Mouse (Mus musculus) cerebellum, postnatal 14 days (tissue): ENCODE measurements around the gene Dbp.

ENCODE experiments used
- DNase-seq, 2 experiments: peaks; one replicate each; pipeline ENCODE4 v3.0.0; 2021; ENCODE audit warnings: mixed read lengths in 2 of 2

Dbp gene

GRCm38 (mm10) chr7:45712022-45712757 lies 7.3 kb downstream of the Dbp start:
- DNase-seq: peak; percentile 39 to 69

DNA sequence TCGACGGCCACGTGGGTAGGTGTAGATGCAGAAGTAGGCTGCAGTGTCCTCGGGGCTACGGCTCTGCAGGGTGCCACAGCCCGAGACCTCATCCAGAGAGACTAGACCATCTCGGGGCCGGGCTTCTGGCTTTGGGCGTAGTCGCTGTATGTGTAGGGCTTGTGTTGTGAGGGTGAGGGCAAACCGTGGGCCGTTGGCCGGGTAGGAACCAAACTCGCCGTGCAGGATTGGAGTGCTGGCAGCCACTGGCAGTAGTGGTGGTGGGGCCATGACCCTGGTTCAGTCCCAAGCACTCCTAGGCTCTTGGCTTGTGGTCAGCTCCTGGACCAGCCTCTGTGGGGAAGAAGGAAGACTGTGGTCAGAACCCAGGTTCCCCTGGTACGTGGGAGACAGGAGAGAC lies 8.5 kb downstream of the Dbp start:
- DNase-seq: peak in 1 of 2 experiments; percentile 35

DNA sequence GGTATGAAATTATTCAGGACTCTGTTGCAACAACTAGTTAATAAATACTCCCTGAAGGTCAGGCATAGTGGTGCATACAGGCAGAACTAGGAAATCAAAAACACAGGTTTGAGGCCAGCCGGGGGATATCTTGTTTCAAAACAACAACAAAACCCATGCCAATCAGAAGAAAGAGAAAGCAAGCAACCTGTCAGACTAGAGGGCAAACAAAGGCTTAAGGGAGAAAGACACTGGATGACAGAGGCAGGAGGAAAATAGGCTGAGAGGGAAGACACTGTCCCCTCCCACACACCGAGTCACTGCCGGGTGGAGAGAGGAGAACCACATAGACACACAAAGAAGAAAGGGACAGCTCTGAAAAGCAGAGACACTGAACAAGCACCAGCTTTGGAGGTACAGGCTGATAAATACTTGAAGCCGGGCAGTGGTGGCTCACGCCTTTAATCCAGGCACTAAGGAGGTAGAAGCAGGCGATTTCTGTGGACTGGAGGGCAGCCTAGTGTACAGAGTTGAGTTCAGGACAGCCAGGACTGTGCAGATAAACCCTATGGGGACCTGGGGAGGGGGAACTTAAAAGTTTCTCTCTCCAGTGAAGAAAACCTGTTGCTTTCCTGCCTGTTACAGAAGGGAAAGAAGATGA lies 9.1 kb downstream of the Dbp start:
- no peak for DNase-seq

DNA sequence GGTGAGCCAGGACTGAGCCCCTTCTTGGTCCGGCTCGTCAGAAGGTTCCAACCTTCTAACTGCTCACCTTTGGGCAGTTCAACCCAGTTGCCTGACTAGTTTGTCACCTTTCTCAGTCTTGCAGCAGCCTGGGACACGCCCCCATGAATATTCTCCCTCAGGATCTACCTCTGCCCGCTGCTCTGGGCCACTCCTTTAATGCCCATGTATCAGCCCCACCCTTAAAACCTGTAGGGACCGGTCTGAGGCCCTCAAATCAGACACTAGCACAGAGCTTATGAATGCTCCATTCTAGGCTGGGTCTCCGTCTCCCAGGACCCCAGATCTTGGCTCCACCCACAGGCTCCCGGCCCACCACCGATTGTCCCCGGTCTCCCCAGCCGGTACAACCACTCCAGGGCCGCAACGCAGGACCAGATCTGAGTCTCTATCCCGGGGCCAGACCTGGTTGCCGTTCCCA lies 9.8 kb downstream of the Dbp start:
- DNase-seq: peak in 1 of 2 experiments; percentile 29

GRCm38 (mm10) chr7:45715090-45715708 lies 10.3 kb downstream of the Dbp start, which contains the start of gene Rpl18:
Gene Rpl18 (plus strand): TSS chr7:45715457.
- peak; percentile 99 for DNase-seq

GRCm38 (mm10) chr7:45715741-45716459 lies 11.0 kb downstream of the Dbp start:
- DNase-seq: no peak

DNA sequence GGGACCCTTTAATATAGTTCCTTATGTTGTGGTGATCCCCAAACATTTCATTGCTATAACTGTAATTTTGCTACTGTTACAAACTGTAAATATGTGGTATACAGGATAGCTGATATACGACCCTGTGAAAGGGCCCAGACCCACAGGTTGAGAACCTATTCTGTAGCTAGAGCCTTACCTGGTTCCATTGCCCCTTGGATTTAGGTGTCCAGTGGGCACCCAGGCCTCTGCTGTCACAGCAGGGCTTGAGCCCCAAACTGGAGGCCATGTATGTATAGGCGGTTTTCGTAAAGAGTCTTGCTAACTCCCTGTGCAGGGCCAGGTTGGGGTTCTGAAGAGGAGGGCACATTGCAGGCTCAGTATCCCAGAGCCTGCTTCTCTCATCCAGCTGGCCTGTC lies 11.6 kb downstream of the Dbp start:
- no peak for DNase-seq

GRCm38 (mm10) chr7:45716952-45717917 lies 12.3 kb downstream of the Dbp start:
- peak in 1 of 2 experiments; percentile 15 for DNase-seq

DNA sequence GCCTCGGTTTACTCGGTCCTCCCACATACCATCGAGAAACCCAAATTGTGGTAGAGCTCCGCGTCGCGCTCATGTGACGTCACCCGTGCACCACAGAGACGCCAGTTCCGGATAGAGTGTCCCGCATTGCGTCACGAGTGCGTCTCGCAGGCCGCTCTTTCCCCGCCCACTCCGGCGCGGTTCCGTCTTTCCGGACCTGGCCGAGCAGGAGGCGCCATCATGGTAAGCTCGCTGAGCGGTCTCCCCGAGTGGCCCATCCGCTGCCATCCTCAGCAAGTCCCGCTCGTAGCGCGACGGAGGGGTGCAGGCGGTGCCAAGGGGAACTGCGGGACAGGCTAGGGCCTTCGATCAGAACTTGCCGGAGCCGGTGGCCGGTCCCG lies 13.0 kb downstream of the Dbp start, which contains the start of gene Sphk2:
TSS of gene Sphk2 (minus strand) at position 85 of the 380 bp plus-strand sequence.
- peak; percentile 99 for DNase-seq

- no peak for DNase-seq
Measured at GRCm38 (mm10) chr7:45718331-45718730, 13.4 kb downstream of the Dbp start.

DNA sequence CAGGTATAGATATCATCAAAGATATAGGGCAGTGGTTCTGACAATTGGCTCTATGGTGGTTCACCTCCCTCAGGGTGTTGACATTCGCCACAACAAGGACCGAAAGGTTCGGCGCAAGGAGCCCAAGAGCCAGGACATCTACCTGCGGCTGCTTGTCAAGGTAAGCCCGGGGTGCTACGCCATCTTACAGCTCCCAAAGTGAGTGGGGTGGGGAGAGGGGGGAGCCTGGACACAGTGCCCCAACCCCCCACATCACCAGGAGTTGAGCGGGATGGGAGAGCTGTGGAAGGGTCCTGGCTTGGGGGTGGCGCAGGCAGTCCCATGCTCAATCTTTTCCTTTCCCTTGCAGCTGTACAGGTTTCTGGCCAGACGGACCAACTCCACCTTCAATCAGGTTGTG lies 14.3 kb downstream of the Dbp start:
- DNase-seq: no peak

DNA sequence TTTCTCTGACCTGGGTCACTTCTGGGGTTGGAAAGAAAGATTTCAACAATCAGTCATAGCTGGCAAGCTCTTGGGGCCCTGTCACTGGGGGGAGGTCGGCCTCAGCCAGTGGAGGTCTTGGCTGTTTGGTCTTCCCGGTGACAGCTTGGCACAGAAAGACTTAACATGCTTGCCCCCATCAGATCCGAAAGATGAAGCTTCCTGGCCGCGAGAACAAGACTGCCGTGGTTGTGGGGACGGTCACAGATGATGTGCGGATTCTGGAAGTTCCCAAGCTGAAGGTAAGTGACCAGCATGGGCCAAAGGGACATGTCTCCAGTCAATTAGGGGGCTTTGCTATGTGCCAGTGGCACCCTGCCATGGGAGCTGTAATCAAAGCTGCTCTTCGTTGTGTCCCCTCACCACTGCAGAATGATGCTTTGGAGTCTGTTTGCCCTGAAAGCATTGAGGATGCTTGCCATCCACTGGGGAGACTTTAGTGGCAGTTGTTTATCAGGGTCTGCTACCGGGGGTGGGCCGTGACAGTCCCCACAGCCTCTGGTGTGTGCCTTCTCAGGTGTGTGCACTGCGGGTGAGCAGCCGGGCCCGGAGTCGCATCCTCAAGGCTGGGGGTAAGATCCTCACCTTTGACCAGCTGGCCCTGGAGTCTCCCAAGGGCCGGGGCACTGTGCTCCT lies 15.0 kb downstream of the Dbp start:
- peak in 1 of 2 experiments; percentile 25 for DNase-seq

DNA sequence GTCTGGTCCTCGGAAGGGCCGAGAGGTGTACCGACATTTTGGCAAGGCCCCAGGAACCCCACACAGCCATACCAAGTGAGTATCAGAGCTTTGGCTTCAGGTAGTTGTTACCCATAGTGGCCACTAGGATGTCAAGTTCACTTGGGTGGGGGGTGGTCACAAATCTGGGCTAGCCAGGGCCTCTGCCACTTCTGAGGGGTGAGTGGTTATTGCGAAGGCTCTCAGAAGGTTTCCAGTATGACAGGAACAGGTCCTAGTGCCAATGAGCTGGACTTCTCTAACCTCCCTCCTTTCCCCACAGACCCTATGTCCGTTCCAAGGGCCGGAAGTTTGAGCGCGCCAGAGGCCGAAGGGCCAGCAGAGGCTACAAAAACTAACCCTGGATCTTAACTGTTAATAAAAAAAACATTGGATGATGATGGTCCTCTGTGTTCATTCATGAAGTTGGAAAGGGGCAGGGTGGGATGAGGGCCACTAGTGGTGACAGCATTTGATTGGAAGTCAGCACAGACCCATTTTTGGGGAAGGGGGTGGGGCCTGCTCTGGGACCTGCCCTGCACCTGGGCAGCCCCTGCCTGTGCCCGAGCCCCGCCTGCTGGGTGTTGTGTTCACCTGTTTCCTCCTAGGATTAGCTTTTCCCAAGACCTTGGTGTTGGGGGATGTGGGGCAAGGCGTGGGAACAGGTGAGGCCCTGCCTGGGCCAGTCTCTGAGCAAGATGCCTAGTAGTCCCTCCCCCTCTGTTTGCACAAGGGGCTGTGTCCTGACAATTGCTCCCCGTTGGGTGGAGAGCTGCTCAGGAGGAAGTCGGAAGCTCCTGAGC lies 15.7 kb downstream of the Dbp start, which contains the start of gene Fam83e:
TSS of gene Fam83e (plus strand) at position 800 of the 821 bp plus-strand sequence.
- peak; percentile 20 to 52 for DNase-seq

DNA sequence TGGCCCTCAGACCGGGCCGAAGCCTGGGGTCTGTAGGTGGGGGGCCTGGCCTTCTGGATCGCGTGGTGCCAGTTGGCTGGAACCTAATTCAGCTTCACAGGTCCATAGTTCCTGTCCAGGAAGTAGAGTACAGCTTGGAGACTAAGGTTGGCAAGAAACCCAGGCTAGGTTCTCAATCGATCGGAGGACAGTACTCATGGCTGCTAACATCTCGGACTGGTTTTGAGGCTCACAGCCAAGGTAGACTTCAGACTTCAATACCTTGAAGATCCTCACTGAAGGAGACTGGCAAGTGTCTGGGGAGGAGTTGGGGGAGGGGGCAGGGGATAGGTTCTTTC lies 16.3 kb downstream of the Dbp start:
- DNase-seq: no peak

DNA sequence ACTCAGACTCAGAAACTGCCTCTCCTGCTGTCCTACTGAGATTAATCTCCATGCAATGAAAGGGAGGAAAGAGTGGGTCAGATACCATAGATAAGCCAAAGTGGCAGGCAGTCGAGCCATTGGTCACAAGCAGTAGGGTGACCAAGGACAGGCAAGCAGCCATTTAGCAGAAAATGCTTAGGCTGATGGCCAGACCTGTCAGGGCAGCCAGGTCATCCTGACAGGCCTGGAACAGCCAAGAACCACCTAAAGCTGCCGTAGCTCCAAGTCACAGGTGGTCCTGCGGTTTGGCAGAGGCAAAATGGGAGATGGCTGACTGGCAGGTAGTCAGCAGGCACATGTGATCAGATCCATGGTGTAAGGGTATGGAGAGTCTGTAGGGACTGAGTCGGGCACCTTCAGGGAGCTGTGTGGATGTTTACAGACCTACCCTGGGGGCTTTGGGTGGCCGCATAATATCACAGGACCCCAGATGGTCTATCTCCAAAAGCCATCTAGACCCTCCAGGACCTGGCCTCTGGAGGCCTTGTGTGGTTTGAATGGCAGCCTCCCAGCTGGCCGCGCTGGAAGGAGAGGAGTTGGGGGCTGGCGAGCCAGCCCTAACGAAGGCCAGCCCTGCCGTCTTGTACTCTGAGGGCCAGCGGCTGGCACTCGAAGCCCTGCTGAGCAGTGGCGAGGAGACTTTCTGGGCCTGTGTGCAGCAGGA lies 16.9 kb downstream of the Dbp start:
- DNase-seq: peak; percentile 68 to 72

GRCm38 (mm10) chr7:45722348-45722713 lies 17.4 kb downstream of the Dbp start:
- peak; percentile 60 to 66 for DNase-seq

GRCm38 (mm10) chr7:45723301-45723700 lies 18.4 kb downstream of the Dbp start:
- DNase-seq: no peak

GRCm38 (mm10) chr7:45723781-45724180 lies 18.9 kb downstream of the Dbp start:
- no peak for DNase-seq

- no peak for DNase-seq
Measured at GRCm38 (mm10) chr7:45725151-45725550, 20.3 kb downstream of the Dbp start.

DNA sequence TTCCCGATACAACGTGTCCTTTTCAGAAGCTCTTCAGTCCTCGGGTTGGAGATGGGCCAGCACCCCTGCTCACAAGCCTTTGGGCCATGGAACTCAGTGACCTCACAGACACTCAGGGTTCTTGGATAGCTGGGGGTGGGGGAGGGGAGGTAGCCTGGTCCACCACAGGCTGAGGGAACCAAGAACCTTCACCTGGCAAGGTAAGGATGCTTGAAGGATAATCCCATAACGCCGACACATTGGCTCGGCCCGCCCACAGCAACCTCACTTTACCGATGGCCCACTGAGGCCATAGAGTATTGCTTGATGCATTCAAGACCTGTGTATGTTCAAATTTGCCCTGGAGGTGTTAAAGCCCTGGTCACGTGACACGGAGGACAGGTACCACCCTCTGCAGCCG lies 20.8 kb downstream of the Dbp start, which contains the start of gene Spaca4:
TSS of gene Spaca4 (minus strand) at position 101 of the 400 bp plus-strand sequence.
- DNase-seq: peak in 1 of 2 experiments; percentile 29
